Mouse (Mus musculus): Measurements from ENCODE around the gene Vwa8. TPM values are rescaled to one million over a fixed set of nuclear protein-coding genes. Genes with fewer than 3 reads are reported as not detected.

Gene Vwa8
- total and polyA plus RNA-seq, 2 experiments from 2014 or later: 8.1 to 19.5 TPM

DNA sequence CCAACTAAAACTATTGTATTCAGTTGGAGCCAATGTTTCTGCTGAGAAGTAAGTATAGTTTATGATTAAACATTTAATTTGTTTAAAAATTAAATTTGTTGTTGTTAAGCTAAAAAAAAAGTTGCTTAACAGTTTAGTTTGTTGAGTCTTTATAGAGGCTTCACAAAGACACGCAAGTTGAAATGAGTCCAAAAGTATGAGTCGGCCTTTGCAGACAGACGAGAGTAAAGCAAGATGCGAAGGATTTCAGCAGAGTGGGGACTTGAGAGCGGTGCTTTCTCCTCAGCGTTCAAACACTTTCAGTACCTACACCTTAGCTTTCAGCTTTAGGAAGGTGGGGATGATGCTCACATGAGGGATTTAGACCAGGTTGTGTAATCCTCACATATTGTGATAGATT, 85.7 kb downstream of the Vwa8 start:
- DNase-seq (ENCODE audit: low spot score): no peak
- Histone ChIP-seq H3K9ac (replicated peaks; ENCODE audit: low read length, poor library complexity, severe bottlenecking) (no peak overlapping the region), H3K36me3 (ENCODE audit: insufficient read depth, low read length) (no peaks in the 10 kb centered on the region; the same call in 1 of the 2 replicates), H3K4me3 (ENCODE audit: low read depth, low read length) (no peak overlapping the region), H3K9me3 (ENCODE audit: low read length) (no peaks in the 10 kb centered on the region), H3K27ac (ENCODE audit: low read depth, low read length) (no peak overlapping the region), H3K4me2 (ENCODE audit: low read depth, low read length, poor library complexity, severe bottlenecking) (no peak overlapping the region), H3K4me1 (ENCODE audit: insufficient read depth, low read length) (no peaks in the 10 kb centered on the region), H3K27me3 (ENCODE audit: insufficient read depth, low read length) (no peaks in the 10 kb centered on the region)
- no peak for ATAC-seq (ENCODE audit: low FRiP score)
- WGBS: 90% methylated on average over 6 of the region's 6 CpGs
- TF ChIP-seq CTCF (IDR thresholded peaks at IDR 0.05): no peak

DNA sequence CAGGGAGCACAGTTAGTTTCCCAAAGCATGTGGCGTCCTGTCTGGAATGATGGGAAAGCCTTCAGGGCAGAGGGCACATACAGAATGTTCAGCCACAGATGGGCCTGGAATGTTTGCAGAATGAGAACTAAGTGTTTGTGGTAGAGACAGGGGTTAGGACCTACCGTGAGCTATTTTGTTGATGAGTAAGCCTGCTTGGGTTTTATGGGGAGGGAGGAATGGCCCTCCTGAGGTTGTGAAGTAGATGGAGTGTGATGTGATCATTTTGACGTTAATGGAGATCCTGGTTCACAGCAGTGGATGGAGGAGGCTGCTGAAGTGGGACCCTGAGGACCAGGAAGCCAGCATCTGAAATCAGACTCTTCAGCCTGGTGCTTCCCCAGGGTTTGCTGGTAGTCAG, 86.9 kb downstream of the Vwa8 start:
- no peak overlapping the region for H3K4me2 ChIP-seq (ENCODE audit: low read depth, low read length, poor library complexity, severe bottlenecking)
- H3K9me3 ChIP-seq (ENCODE audit: low read length): no peaks in the 10 kb centered on the region
- no peak for ATAC-seq (ENCODE audit: low FRiP score)
- no peak overlapping the region for H3K4me3 ChIP-seq (ENCODE audit: low read depth, low read length)
- no peaks in the 10 kb centered on the region for H3K4me1 ChIP-seq (ENCODE audit: insufficient read depth, low read length)
- no peak overlapping the region for H3K27ac ChIP-seq (ENCODE audit: low read depth, low read length)
- no peak for DNase-seq (ENCODE audit: low spot score)
- H3K27me3 ChIP-seq (ENCODE audit: insufficient read depth, low read length): no peaks in the 10 kb centered on the region
- no peaks in the 10 kb centered on the region; the same call in 1 of the 2 replicates for H3K36me3 ChIP-seq (ENCODE audit: insufficient read depth, low read length)
- no peak for TF ChIP-seq CTCF (IDR thresholded peaks at IDR 0.05)
- WGBS: 76% methylated on average over 3 of the region's 3 CpGs
- H3K9ac ChIP-seq (replicated peaks; ENCODE audit: low read length, poor library complexity, severe bottlenecking): no peak overlapping the region

DNA sequence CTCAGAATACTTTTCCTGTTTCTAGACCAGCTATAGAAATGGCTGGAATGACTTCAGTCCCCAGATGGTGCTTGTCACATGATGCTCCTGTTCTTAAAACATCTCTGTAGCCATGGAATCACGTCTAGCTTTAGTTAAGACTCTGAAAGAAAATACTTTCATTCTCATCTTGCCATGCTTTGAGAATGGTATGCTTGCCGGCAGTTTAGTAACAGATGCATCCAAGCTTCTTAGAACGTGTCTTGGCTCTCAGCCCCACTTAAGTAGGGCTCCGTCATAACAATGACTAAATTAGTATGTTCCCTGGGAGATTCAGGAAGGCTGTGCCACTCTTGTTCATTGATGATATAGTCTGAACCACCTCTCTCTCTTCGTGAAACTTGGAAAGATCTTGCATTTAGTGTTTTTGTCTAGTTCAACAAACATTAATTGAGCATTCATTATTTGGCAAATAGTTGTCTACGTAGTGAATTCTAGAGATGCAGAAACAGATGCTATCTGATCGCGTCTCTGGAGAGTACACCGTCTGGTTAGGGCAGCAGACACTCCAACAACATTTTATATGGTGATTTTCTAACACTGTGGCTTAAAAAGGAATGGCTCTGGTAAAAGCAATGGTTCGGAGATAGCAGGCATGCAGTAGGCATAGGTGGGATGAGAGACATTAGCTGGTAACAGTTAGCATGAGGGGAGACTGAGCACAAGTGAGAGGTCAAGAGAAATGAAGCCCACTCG, 93.1 kb downstream of the Vwa8 start:
- no peak overlapping the region for H3K27ac ChIP-seq (ENCODE audit: low read depth, low read length)
- H3K9ac ChIP-seq (replicated peaks; ENCODE audit: low read length, poor library complexity, severe bottlenecking): no peak overlapping the region
- no peak for TF ChIP-seq CTCF (IDR thresholded peaks at IDR 0.05)
- no peaks in the 10 kb centered on the region for H3K27me3 ChIP-seq (ENCODE audit: insufficient read depth, low read length)
- 66% methylated on average over 11 of the region's 11 CpGs for WGBS
- H3K4me3 ChIP-seq (ENCODE audit: low read depth, low read length): no peak overlapping the region
- no peaks in the 10 kb centered on the region for H3K9me3 ChIP-seq (ENCODE audit: low read length)
- no peak for ATAC-seq (ENCODE audit: low FRiP score)
- no peaks in the 10 kb centered on the region for H3K4me1 ChIP-seq (ENCODE audit: insufficient read depth, low read length)
- DNase-seq (ENCODE audit: low spot score): peak; percentile 35
- no peak overlapping the region for H3K4me2 ChIP-seq (ENCODE audit: low read depth, low read length, poor library complexity, severe bottlenecking)
- H3K36me3 ChIP-seq (ENCODE audit: insufficient read depth, low read length): no peaks in the 10 kb centered on the region; the same call in 1 of the 2 replicates

DNA sequence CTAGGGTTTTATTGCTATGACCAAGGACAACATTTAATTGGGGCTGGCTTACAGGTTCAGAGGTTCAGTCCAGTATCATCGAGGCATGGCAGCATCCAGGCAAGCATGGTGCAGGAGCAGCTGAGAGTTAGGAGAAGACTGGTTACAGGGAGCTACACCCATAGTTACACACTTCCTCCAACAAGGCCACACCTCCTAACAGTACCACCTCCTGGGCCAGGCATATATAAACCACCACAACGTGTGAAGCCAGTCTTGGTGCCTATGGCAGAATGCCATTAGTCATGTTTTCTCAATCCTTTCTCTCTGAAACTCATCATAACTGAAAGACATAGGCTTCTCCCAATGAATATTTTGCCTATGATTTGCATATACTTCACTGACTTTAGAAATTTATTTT, 106.9 kb downstream of the Vwa8 start:
- no peaks in the 10 kb centered on the region for H3K4me1 ChIP-seq (ENCODE audit: insufficient read depth, low read length)
- no peaks in the 10 kb centered on the region for H3K36me3 ChIP-seq (ENCODE audit: insufficient read depth, low read length)
- H3K9me3 ChIP-seq (ENCODE audit: low read length): no peaks in the 10 kb centered on the region
- WGBS: 78% methylated on average over 2 of the region's 2 CpGs
- ATAC-seq (ENCODE audit: low FRiP score): no peak
- no peak for DNase-seq (ENCODE audit: low spot score)
- no peak overlapping the region for H3K4me2 ChIP-seq (ENCODE audit: low read depth, low read length, poor library complexity, severe bottlenecking)
- no peak overlapping the region for H3K9ac ChIP-seq (replicated peaks; ENCODE audit: low read length, poor library complexity, severe bottlenecking)
- TF ChIP-seq CTCF (IDR thresholded peaks at IDR 0.05): no peak
- no peak overlapping the region for H3K27ac ChIP-seq (ENCODE audit: low read depth, low read length)
- H3K27me3 ChIP-seq (ENCODE audit: insufficient read depth, low read length): no peaks in the 10 kb centered on the region
- no peak overlapping the region for H3K4me3 ChIP-seq (ENCODE audit: low read depth, low read length)

DNA sequence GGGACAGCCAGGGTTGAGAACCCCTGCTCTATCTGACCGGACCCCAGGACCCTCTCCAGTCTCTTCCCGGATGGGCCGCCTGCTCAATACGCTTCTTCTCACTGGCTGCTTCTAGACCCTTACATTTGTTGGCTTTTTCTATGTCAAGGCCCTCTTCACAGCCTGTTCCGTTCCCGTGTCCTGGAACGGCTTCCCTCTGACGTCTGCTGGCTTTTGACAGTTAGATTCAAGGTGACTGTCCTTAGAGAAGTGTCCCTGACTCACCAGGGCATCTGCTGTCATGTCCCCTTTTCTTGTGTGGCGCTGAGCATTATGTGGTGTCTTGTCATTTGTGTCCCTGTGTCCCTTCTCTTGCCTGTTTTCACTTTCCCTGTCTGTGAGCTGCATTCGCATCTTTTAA, 121.8 kb downstream of the Vwa8 start:
- H3K27me3 ChIP-seq (ENCODE audit: insufficient read depth, low read length): no peaks in the 10 kb centered on the region
- ATAC-seq (ENCODE audit: low FRiP score) (no peak), DNase-seq (ENCODE audit: low spot score) (no peak)
- WGBS: 96% methylated on average over 10 of the region's 10 CpGs
- no peak for TF ChIP-seq CTCF (IDR thresholded peaks at IDR 0.05)
- no peak overlapping the region for H3K4me3 ChIP-seq (ENCODE audit: low read depth, low read length)
- H3K27ac ChIP-seq (ENCODE audit: low read depth, low read length): no peak overlapping the region
- H3K9ac ChIP-seq (replicated peaks; ENCODE audit: low read length, poor library complexity, severe bottlenecking): no peak overlapping the region
- H3K4me2 ChIP-seq (ENCODE audit: low read depth, low read length, poor library complexity, severe bottlenecking): no peak overlapping the region
- no peaks in the 10 kb centered on the region for H3K36me3 ChIP-seq (ENCODE audit: insufficient read depth, low read length)
- H3K4me1 ChIP-seq (ENCODE audit: insufficient read depth, low read length): no peaks in the 10 kb centered on the region
- no peaks in the 10 kb centered on the region for H3K9me3 ChIP-seq (ENCODE audit: low read length)

DNA sequence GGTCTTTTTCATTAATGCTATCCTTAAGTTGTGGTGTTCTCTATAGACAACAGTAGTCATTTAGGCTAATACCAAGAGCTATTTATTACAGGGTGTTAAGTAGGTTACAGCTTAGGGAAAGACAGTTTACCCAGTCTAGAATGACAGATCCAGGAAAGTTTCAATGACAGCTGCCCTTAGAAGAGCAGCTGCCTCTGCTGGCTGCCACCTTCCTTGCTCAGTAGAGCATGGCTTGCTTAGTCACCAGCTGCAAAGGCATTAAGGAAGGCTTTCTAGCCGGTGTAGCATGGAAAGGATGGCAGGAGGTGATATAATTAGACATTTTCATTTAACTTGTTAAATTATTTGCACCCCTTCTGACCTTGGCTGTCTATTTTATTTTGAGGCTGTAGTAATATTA, 123.6 kb downstream of the Vwa8 start:
- H3K4me1 ChIP-seq (ENCODE audit: insufficient read depth, low read length): no peaks in the 10 kb centered on the region
- no peak overlapping the region for H3K4me2 ChIP-seq (ENCODE audit: low read depth, low read length, poor library complexity, severe bottlenecking)
- DNase-seq (ENCODE audit: low spot score) (no peak), ATAC-seq (ENCODE audit: low FRiP score) (no peak)
- H3K27ac ChIP-seq (ENCODE audit: low read depth, low read length): no peak overlapping the region
- H3K9me3 ChIP-seq (ENCODE audit: low read length): no peaks in the 10 kb centered on the region
- no peaks in the 10 kb centered on the region for H3K27me3 ChIP-seq (ENCODE audit: insufficient read depth, low read length)
- no peak overlapping the region for H3K9ac ChIP-seq (replicated peaks; ENCODE audit: low read length, poor library complexity, severe bottlenecking)
- 20% methylated on average over 1 of the region's 1 CpGs for WGBS
- TF ChIP-seq CTCF (IDR thresholded peaks at IDR 0.05): no peak
- H3K4me3 ChIP-seq (ENCODE audit: low read depth, low read length): no peak overlapping the region
- no peaks in the 10 kb centered on the region for H3K36me3 ChIP-seq (ENCODE audit: insufficient read depth, low read length)
